Mouse (Mus musculus) ES-Bruce4 (cell line): Measurements from ENCODE around the gene Skap2. TPM values are rescaled to one million over a fixed set of nuclear protein-coding genes. Genes with fewer than 3 reads are reported as not detected.

Source experiments
- H3K27ac ChIP-seq: 2 replicates; pipeline ENCODE4 v1.5.1; 2012; ENCODE audit warnings: low read length, inconsistent platforms; ENCODE audit not compliant: insufficient read depth
- H3K27me3 ChIP-seq: 2 replicates; pipeline ENCODE4 v1.6.1; 2012; ENCODE audit warnings: mild to moderate bottlenecking, low read length, inconsistent platforms; ENCODE audit not compliant: control insufficient read depth, poor library complexity, insufficient read depth, severe bottlenecking
- H3K36me3 ChIP-seq: 2 replicates; pipeline ENCODE4 v1.6.1; 2012; ENCODE audit warnings: inconsistent platforms, mild to moderate bottlenecking, low read length, moderate library complexity; ENCODE audit not compliant: control insufficient read depth, poor library complexity, insufficient read depth, severe bottlenecking
- H3K4me1 ChIP-seq: one replicate; pipeline ENCODE4 v1.8.1; 2011; ENCODE audit warnings: low read length; ENCODE audit not compliant: control insufficient read depth, insufficient read depth
- H3K4me3 ChIP-seq: 2 replicates; pipeline ENCODE4 v1.5.1; 2011; ENCODE audit warnings: low read depth, mild to moderate bottlenecking, low read length
- H3K9ac ChIP-seq: 2 replicates; pipeline ENCODE4 v1.6.1; 2012; ENCODE audit warnings: low read depth, mild to moderate bottlenecking, inconsistent platforms; ENCODE audit not compliant: poor library complexity, severe bottlenecking
- H3K9me3 ChIP-seq: replicated peaks from 2 replicates; pipeline ENCODE4 v1.6.1; 2012; ENCODE audit warnings: mild to moderate bottlenecking, low read length, inconsistent platforms; ENCODE audit not compliant: control insufficient read depth, poor library complexity, insufficient read depth, severe bottlenecking
- CTCF ChIP-seq: IDR thresholded peaks from one replicate; pipeline ENCODE4 v1.8.1; 2011; ENCODE audit warnings: low read depth, low read length
- EP300 ChIP-seq: IDR thresholded peaks from 2 replicates; pipeline ENCODE4 v1.6.1; 2011; ENCODE audit warnings: low read depth, low read length; ENCODE audit not compliant: insufficient read depth
- POLR2A ChIP-seq: IDR thresholded peaks from one replicate; pipeline ENCODE4 v1.8.1; 2011; ENCODE audit warnings: low read length; ENCODE audit not compliant: insufficient read depth
- polyA plus RNA-seq: library from polyadenylated mRNA; stranded (reverse); fragments of >200 nt; gene quantifications from 2 replicates; pipeline ENCODE4 v1.2.4, GENCODE M21; 2011; ENCODE audit warnings: low read depth; ENCODE audit not compliant: missing spikeins, insufficient read depth, insufficient read length

Gene Skap2
- 42.9 and 43.0 TPM in 2 replicates for polyA plus RNA-seq

GRCm38 (mm10) chr6:52012409-52013244 is at the start of gene Skap2:
TSS of gene Skap2 (minus strand) at chr6:52012549.
- Histone ChIP-seq H3K27me3 (no peaks in the 10 kb centered on the region), H3K9ac (peak within 1 kb of the TSS; percentile 76), H3K4me1 (no peaks in the 10 kb centered on the region), H3K9me3 (no peaks in the 10 kb centered on the region), H3K36me3 (no peaks in the 10 kb centered on the region), H3K27ac (peak within 1 kb of the TSS; percentile 80), H3K4me3 (peak within 1 kb of the TSS; percentile 90)
- peak; percentile 26 for TF ChIP-seq POLR2A
- TF ChIP-seq CTCF = no peak
- TF ChIP-seq EP300 = peak; percentile 77; the same call in 1 of the 2 replicates

DNA sequence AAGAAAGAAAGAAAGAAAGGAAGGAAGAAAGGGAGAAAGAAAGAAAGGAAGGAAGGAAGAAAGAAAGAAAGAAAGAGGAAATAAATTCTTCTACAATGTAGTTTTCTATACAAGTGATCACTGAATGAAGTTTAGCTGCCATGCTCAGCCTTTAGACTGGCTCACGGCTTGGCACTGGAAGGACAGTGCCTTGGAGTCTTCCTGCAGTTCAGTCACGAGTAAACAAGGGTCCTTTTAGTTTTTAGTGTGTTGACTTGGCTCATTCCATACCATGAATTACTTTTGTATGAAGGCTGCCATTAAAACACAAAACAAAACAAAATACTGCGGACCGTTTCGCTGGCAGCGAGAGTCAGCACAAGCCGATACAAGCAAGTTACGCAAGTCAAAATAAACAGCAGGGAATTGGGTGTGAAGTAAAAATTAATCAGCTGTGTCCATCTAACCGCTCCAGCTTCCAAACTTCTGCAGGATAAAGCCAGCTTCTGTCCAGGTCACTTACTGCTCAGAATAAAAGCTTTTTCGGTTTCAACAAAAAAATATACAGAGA is 46.6 kb upstream of the Skap2 start:
- Histone ChIP-seq H3K27ac (no peak overlapping the region), H3K4me3 (no peak overlapping the region), H3K9me3 (no peaks in the 10 kb centered on the region), H3K27me3 (no peaks in the 10 kb centered on the region), H3K9ac (no peak overlapping the region), H3K36me3 (no peaks in the 10 kb centered on the region), H3K4me1 (no peaks in the 10 kb centered on the region)
- TF ChIP-seq POLR2A (no peak), EP300 (no peak), CTCF (no peak)

DNA sequence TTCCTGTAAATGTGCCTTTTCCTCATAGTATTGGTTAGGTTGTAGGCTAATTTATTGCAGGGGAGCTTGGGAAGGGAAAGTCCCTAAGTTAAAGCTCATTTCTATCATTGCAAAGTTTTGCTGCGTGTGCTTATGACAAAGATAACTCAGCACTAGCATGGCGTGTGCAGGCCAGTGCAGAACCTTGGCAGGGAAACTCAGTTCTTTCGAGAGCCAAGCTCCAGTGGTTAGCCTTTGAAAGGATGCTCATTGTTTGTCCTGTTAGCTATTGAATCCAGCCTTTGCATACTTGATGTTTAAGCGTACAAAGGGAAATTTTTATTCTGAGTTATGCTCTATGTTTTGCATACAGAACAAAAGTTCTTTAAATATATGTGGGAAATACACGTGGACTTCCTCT is 45.8 kb upstream of the Skap2 start:
- H3K27ac ChIP-seq = no peak overlapping the region
- H3K4me3 ChIP-seq = no peak overlapping the region
- no peak overlapping the region for H3K9ac ChIP-seq
- H3K27me3 ChIP-seq = no peaks in the 10 kb centered on the region
- TF ChIP-seq EP300 (no peak), POLR2A (no peak), CTCF (no peak)
- no peaks in the 10 kb centered on the region for H3K36me3 ChIP-seq
- H3K4me1 ChIP-seq = no peaks in the 10 kb centered on the region
- no peaks in the 10 kb centered on the region for H3K9me3 ChIP-seq

- no peaks in the 10 kb centered on the region for H3K9me3 ChIP-seq
- TF ChIP-seq CTCF = no peak
- no peak for TF ChIP-seq EP300
- no peaks in the 10 kb centered on the region for H3K27me3 ChIP-seq
- no peaks in the 10 kb centered on the region for H3K4me1 ChIP-seq
- H3K4me3 ChIP-seq = no peak overlapping the region
- H3K27ac ChIP-seq = no peak overlapping the region
- no peaks in the 10 kb centered on the region for H3K36me3 ChIP-seq
- H3K9ac ChIP-seq = 0 out of 2 replicates have a peak overlapping the region, but pooled peaks have one; percentile 23
These were observed 41.5 kb upstream of the Skap2 start for GRCm38 (mm10) chr6:52053567-52054561.

- Histone ChIP-seq H3K27me3 (no peaks in the 10 kb centered on the region), H3K9ac (no peak overlapping the region), H3K27ac (no peak overlapping the region), H3K4me3 (no peak overlapping the region), H3K36me3 (no peaks in the 10 kb centered on the region), H3K9me3 (no peaks in the 10 kb centered on the region), H3K4me1 (no peaks in the 10 kb centered on the region)
- TF ChIP-seq CTCF = no peak
These were observed 37.7 kb upstream of the Skap2 start for GRCm38 (mm10) chr6:52050062-52050461.
